Mouse (Mus musculus) gastrocnemius, adult 2 months (tissue): ENCODE results near the gene Olfr180. TPM values are rescaled to one million over a fixed set of nuclear protein-coding genes. Genes with fewer than 3 reads are reported as not detected.

Experiments used
- DNase-seq: peaks from one replicate; pipeline ENCODE4 v3.0.0; 2022
- H3K27ac ChIP-seq: fragments of 200-600 bp; 2 replicates; pipeline ENCODE4 v1.8.1; 2022; ENCODE audit warnings: mild to moderate bottlenecking
- H3K4me3 ChIP-seq: fragments of 200-600 bp; 2 replicates; pipeline ENCODE4 v1.8.1; 2022; ENCODE audit warnings: mild to moderate bottlenecking, moderate library complexity
- CTCF ChIP-seq: fragments of 200-600 bp; IDR thresholded peaks from 2 replicates; pipeline ENCODE4 v1.8.1; 2022; ENCODE audit warnings: antibody characterized with exemption, mild to moderate bottlenecking, moderate library complexity
- intact Hi-C: fragments of 180-260 bp; cut with DNase I; formaldehyde crosslinking; loops from one replicate; pipeline ENCODE4 v1.15.1; 2025
- long read RNA-seq, 2 experiments: library from polyadenylated mRNA; stranded (forward); transcript quantifications; one replicate each; pipeline ENCODE4 v2.0.0; 2021
- total RNA-seq, 2 experiments: library from RNA; stranded (reverse); gene quantifications; 2 replicates each; pipeline ENCODE4 v1.2.3; 2021

Gene Olfr180
- not detected for total RNA-seq
- long read RNA-seq, experiment 1: 0 reads
- long read RNA-seq, experiment 2: 0 reads

DNA sequence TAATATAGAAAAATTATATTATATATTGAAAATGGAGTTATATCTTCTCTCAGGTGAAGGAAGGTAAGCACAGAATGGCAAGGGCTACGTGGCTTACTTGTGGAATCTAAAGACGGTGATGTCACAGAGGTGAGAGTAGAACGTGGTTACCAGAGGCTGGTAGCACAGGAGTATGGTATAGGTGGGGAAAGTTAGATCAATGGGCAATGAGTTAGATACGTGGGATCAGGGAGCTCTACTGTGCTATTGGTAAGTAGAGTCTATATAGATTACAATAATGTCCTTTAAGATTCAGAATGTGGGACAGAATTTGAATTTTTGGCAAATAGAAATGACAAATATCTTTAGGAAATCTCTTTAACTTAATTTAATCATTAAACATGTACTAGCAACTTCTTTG lies at the start of gene Olfr180:
Olfr180 (minus strand) TSS at position 101 of the 400 bp plus-strand sequence.
- no peak for TF ChIP-seq CTCF
- DNase-seq: no peak
- H3K27ac ChIP-seq: no peak within 1 kb of the TSS
- intact Hi-C loops: no loop called here
- no peak within 1 kb of the TSS for H3K4me3 ChIP-seq

DNA sequence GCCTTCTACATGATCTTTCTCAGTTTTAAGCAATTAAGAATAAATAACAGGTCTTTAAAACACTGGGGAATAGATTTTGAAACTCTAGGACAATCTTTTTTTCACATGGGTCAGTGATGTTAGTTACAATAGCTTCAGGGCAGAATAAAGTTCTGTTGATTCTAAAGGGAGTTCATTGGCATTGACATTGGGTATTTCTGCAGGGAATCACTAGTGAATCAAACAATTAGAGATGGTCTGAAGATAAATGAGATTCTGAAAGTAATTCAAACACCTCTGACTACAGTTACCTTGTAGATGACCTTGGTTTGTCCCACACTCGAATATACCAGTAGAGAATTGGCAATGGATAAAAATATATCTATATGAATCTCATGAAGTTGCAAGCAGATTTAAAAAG lies 537 bp downstream of the Olfr180 start, which contains the start of gene Olfr181:
Olfr181 (minus strand) TSS at position 101 of the 400 bp plus-strand sequence.
- H3K27ac ChIP-seq: no peak within 1 kb of the TSS
- no peak for DNase-seq
- intact Hi-C loops: no loop called here
- H3K4me3 ChIP-seq: no peak within 1 kb of the TSS
- TF ChIP-seq CTCF: no peak

- TF ChIP-seq CTCF: no peak
- intact Hi-C loops: no loop called here
These were observed 37.2 kb downstream of the Olfr180 start, which contains the start of gene Olfr178 for GRCm38 (mm10) chr16:58891963-58892362. Gene Olfr178 (minus strand): TSS chr16:58892063.

DNA sequence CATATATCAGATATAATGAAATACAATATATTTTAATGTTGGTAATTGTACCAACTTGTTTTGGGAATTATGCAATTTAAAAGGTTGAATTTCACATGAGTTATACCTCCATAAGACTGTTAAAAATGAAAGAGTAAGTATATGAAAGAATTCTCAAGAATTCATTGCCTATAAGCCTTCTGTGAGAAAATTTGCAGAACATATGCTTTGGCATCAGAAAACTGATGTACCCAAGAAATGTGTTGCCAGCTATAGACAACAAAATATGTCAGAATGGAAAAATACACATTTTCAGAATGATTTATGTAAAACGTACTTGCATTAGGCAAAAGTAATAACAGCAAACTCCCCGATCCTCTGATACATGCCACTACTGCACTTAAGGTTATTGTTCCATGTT lies 44.8 kb downstream of the Olfr180 start:
- TF ChIP-seq CTCF: no peak
- DNase-seq: no peak
- intact Hi-C loops: no loop called here
- Histone ChIP-seq H3K27ac (no peak overlapping the region), H3K4me3 (no peak overlapping the region)

More at GRCm38 (mm10) chr16:58891963-58892362, 37.2 kb downstream of the Olfr180 start, which contains the start of gene Olfr178:
- Histone ChIP-seq H3K4me3 (no peak within 1 kb of the TSS), H3K27ac (no peak within 1 kb of the TSS)
- DNase-seq: no peak

DNA sequence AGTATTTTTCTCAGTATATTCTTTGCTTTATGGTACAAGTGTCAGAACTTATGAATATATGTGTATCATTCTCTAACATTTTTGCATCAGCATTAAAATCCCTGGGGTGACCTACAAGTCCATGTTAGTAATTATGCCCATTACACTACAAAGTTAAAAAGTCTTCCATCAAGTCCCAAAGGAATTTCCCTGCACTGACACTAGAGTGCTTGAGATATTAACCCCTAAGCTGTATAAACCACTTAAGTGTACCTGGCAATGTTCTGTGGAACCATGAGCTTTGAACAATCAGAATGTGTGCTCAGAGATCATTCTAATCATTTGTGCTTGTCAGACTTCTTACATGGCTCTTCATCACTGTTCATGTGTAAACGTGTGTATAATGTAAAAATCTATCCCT lies 54.5 kb downstream of the Olfr180 start, which contains the start of gene Olfr177:
Olfr177 (minus strand) TSS at position 101 of the 400 bp plus-strand sequence.
- intact Hi-C loops: no loop called here
- TF ChIP-seq CTCF: no peak
- no peak within 1 kb of the TSS for H3K27ac ChIP-seq
- no peak within 1 kb of the TSS for H3K4me3 ChIP-seq
- no peak for DNase-seq

Other genes starting within 250 kb of the Olfr180 start
- not detected for gene Gpr15, start 210.3 kb downstream of the Olfr180 start, total RNA-seq
- 10 to 100 TPM; 64.8 to 82.8 TPM for gene Cldnd1, start 201.5 kb downstream of the Olfr180 start, total RNA-seq
- gene Olfr172, start 166.2 kb downstream of the Olfr180 start, total RNA-seq: not detected
- gene Olfr173, start 129.1 kb downstream of the Olfr180 start, total RNA-seq: not detected
- not detected for gene Olfr175-ps1, start 102.6 kb downstream of the Olfr180 start, total RNA-seq
- gene Olfr177, start 54.6 kb downstream of the Olfr180 start, total RNA-seq: not detected
- not detected for gene Olfr178, start 37.3 kb downstream of the Olfr180 start, total RNA-seq
- gene Olfr181, start 637 bp downstream of the Olfr180 start, total RNA-seq: not detected
- gene Olfr183, start 66.0 kb upstream of the Olfr180 start, total RNA-seq: not detected
- not detected for gene Olfr186, start 100.9 kb upstream of the Olfr180 start, total RNA-seq
- gene Olfr187, start 110.4 kb upstream of the Olfr180 start, total RNA-seq: not detected
- not detected for gene Olfr190, start 148.6 kb upstream of the Olfr180 start, total RNA-seq
- gene Olfr191, start 160.4 kb upstream of the Olfr180 start, total RNA-seq: not detected
- not detected for gene Olfr193, start 182.5 kb upstream of the Olfr180 start, total RNA-seq
- gene Olfr194, start 191.7 kb upstream of the Olfr180 start, total RNA-seq: not detected
- not detected for gene Olfr195, start 217.7 kb upstream of the Olfr180 start, total RNA-seq
- gene Olfr196, start 241.1 kb upstream of the Olfr180 start, total RNA-seq: not detected